Mouse (Mus musculus) forebrain, postnatal 0 days (tissue): ENCODE measurements at regions not wholly inside any gene's neighbourhood (a gene's known extent, or its start where the extent isn't known, plus 50 kb on each side); places are given as distances from the start of the nearest gene placed in this dataset.
A peak's percentile ranks its signal among the peaks of the same experiment; 100 is the strongest.

Source experiments
- ATAC-seq: fragments of 200-750 bp; cut with Nextera tagmentation; 2 replicates; pipeline ENCODE4 v1.8.0; 2017; ENCODE audit warnings: mild to moderate bottlenecking, moderate library complexity
- DNase-seq: peaks from one replicate; pipeline ENCODE4 v3.0.0-alpha.2; 2015
- H3K27ac ChIP-seq: fragments of 300-500 bp; sonication (generic); 2 replicates; pipeline ENCODE4 v1.5.1; 2014; ENCODE audit warnings: low read depth, mild to moderate bottlenecking, antibody characterized with exemption, low read length, moderate library complexity, mixed read lengths
- H3K27me3 ChIP-seq: fragments of 300-500 bp; sonication (generic); 2 replicates; pipeline ENCODE4 v1.6.1; 2014; ENCODE audit warnings: mild to moderate bottlenecking, low read length, mixed read lengths; ENCODE audit not compliant: insufficient read depth
- H3K36me3 ChIP-seq: fragments of 300-500 bp; sonication (generic); 2 replicates; pipeline ENCODE4 v1.6.1; 2014; ENCODE audit warnings: mild to moderate bottlenecking, moderate library complexity; ENCODE audit not compliant: insufficient read depth
- H3K4me1 ChIP-seq: fragments of 300-500 bp; sonication (generic); 2 replicates; pipeline ENCODE4 v1.6.1; 2014; ENCODE audit warnings: antibody characterized with exemption; ENCODE audit not compliant: insufficient read depth
- H3K4me2 ChIP-seq: fragments of 300-500 bp; sonication (generic); 2 replicates; pipeline ENCODE4 v1.6.1; 2014; ENCODE audit warnings: low read depth, mild to moderate bottlenecking, moderate library complexity
- H3K4me3 ChIP-seq: fragments of 300-500 bp; sonication (generic); 2 replicates; pipeline ENCODE4 v1.5.1; 2014; ENCODE audit warnings: low read depth, low read length, mixed read lengths
- H3K9ac ChIP-seq: fragments of 300-500 bp; sonication (generic); 2 replicates; pipeline ENCODE4 v1.6.1; 2014; ENCODE audit warnings: mild to moderate bottlenecking
- H3K9me3 ChIP-seq: fragments of 300-500 bp; sonication (generic); 2 replicates; pipeline ENCODE4 v1.6.1; 2016; ENCODE audit warnings: low read length
- CTCF ChIP-seq: sonication (generic); IDR thresholded peaks from 2 replicates; pipeline ENCODE4 v1.5.1; 2016; ENCODE audit warnings: antibody characterized with exemption, control low read depth, low read depth
- WGBS: fragments of 180-500 bp; shearing (Covaris S2); extraction: QIAGEN DNeasy Blood & Tissue Kit; methylation state at CpG from one replicate; pipeline ENCODE4 v1.1.7; 2014; 5-methylcytosine and 5-hydroxymethylcytosine counted together

DNA sequence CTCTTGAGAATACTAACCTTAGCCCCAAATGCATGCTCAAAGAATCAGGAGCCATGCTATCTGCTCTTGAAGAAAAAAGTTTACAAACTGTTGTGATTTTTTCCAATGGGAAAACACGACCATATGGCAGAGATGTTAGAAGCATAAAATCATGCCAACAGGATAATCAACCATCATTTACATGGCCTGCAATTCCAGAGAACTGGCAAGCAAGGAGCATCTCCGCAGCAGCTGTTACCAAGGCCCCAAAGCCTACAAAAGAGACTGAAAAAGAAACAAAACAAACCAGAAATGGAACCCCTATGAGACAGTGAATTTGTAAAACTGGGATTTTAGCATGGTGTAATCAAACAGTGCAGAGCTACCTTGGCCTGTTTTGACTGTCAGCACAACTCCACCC, 1164.2 kb upstream of the Gm10800 start:
- H3K27ac ChIP-seq: no peak overlapping the region
- H3K27me3 ChIP-seq: no peaks in the 10 kb centered on the region
- ATAC-seq (peak; percentile 48; the same call in 1 of the 2 replicates), DNase-seq (peak; percentile 22)
- H3K4me3 ChIP-seq: no peak overlapping the region
- H3K9me3 ChIP-seq: no peaks in the 10 kb centered on the region
- no peaks in the 10 kb centered on the region for H3K36me3 ChIP-seq
- no peak overlapping the region for H3K4me2 ChIP-seq
- H3K4me1 ChIP-seq: no peaks in the 10 kb centered on the region
- TF ChIP-seq CTCF: no peak
- WGBS: 47% methylated on average over 2 of the region's 2 CpGs
- H3K9ac ChIP-seq: no peak overlapping the region

DNA sequence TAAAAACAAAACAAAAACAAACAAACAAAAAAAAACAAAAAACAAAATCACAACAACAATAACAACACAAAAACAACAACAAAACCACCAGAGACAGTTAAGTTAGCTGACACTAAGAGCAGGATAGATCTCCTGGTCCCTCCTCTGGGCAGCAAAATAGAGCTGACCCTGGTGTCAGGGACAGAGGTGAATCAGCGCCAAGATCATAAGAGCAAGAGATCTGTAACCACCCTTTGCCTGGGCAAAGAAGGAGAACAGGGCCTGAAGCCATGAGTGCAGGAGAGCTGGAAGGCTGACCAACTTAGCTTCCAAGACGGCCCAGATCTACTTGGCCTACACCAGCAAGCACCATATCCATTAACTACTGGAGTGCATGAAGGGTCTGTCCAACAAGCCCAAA, 1154.6 kb upstream of the Gm10800 start:
- WGBS: 86% methylated on average over 2 of the region's 2 CpGs

More for the DNA sequence above, 1154.6 kb upstream of the Gm10800 start:
- H3K4me1 ChIP-seq: no peaks in the 10 kb centered on the region
- H3K9ac ChIP-seq: no peak overlapping the region
- H3K27me3 ChIP-seq: no peaks in the 10 kb centered on the region
- no peaks in the 10 kb centered on the region for H3K36me3 ChIP-seq
- TF ChIP-seq CTCF: no peak
- ATAC-seq: no peak
- no peaks in the 10 kb centered on the region for H3K9me3 ChIP-seq
- no peak overlapping the region for H3K27ac ChIP-seq
- no peak overlapping the region for H3K4me2 ChIP-seq
- no peak overlapping the region for H3K4me3 ChIP-seq
- no peak for DNase-seq
